Mouse (Mus musculus): ENCODE data around the gene Ppp5c.
A peak's percentile ranks its signal among the peaks of the same experiment; 100 is the strongest.

Ppp5c gene

GRCm38 (mm10) chr7:17011909-17012590, 15.7 kb downstream of the Ppp5c start:
- DNase-seq: no peak

DNA sequence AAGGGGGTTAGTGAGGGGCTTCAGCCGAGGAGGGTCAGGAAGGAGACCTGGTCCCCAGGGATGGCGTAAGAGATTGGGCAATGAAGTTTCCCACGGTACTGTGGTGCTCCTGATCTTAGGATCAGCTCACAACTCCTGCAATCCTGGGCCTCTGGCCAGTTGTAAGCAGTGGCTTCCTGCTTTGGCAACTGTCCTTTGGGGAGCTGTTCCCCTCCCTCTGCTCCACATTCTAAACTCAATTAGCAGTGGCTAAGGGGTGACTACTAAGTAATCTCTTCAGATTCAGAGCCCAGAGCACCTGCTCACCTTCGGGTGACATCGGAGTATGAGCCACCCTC, 17.7 kb downstream of the Ppp5c start:
- DNase-seq: no peak

GRCm38 (mm10) chr7:17009326-17010009, 18.3 kb downstream of the Ppp5c start:
- DNase-seq: no peak

GRCm38 (mm10) chr7:17007300-17007699, 20.4 kb downstream of the Ppp5c start:
- no peak for DNase-seq

DNA sequence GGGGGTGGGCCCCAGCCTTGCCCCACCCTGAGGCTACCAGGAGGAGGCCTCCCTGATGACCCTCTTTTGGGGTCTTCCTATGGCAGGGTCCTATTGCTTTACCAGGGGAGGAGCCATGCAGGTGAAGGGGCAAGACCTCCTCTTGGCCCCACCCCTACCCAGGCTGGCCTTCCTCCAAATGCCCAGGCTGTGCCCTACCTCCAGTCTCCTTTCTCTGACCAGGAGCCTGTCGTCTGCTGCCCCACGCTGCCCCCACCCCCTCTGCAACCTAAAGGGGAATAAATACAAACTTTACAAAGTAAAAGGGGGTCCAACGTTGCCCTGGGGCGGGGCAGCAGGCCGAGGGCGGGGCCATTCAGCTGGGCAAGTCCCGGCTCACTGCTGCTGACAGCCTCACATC, 23.0 kb downstream of the Ppp5c start:
- DNase-seq: no peak

GRCm38 (mm10) chr7:17003230-17003960, 24.3 kb downstream of the Ppp5c start:
- DNase-seq: no peak

DNA sequence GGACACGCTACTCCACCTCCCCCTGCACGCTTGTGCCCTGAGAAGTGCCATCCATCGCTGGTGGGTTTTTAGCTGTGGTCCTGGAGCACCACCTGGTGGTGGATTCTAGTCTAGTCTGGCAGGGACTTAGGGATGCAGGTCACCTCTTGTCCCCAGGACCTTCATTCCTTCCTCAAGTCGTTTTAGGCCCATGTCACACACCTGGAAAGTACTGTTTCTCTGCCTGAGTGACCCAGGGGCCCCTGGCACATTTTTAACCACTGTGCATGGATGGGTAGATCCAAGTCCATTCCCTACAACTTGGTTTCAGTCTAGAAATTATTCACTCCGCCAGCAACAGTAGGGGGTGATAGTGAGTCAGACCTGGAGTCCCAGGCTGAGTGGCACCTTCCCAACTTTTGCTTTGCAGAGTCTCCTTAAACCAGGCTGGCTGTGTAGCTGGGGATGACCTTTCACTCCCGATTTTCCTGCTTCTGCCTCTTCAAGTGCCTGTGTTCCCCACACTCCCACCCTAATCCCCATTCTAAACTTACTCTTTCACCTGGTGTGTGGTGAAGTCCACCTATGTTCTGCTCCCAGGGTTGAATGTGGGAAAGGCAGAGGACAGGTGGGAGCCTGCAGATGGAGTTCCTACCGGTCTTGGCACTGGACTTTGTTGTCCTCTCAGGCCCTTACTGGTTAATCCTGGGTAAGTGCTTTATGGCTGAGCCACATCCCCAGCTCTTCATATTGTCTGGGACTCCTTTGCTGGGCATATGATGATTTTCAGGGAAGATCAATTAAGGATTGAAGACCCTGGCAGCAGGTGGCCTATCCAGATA, 25.1 kb downstream of the Ppp5c start:
- peak; percentile 87 for DNase-seq

DNA sequence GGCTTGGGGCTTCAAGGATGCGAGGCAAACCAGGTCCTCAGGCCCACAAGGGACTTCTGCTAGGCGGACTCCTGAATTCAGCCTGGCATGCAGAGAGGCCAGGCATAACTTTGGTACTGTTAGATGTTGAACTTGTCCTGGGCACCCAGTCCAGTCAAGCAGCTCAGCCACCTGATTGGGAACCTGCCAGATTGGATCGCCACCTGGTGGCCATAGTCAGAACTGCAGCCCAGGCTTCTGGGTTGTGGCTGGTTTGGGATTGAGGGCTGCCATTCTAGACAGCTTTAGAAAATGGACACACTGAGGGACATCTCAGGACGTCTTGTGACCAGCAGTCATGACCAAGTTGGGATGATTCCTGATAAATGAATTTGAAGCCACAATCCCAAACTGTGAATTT, 28.1 kb downstream of the Ppp5c start:
- DNase-seq: peak; percentile 91

DNA sequence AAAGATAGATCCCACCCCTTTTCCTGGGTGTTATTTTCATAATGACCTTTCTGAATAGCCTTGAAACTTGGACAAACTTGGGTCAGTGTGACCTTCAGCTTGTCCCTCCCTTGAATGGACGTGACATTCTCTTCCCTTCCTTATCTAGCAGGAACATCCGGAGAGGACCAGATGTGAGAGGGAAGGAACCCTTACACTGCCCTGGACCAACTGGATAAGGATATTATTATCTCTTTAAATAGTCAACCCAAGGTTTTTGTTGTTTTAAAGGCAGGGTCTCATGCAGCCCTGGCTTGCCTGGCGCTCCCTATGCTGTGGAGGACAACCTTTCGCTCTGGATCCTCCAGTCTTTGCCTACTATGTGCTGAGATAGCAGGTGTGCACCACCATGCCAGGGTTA, 28.5 kb downstream of the Ppp5c start:
- DNase-seq: no peak

- DNase-seq: no peak
Measured at GRCm38 (mm10) chr7:16995345-16995744, 32.4 kb downstream of the Ppp5c start.

- DNase-seq: no peak
Measured at GRCm38 (mm10) chr7:16994400-16994799, 33.3 kb downstream of the Ppp5c start.

DNA sequence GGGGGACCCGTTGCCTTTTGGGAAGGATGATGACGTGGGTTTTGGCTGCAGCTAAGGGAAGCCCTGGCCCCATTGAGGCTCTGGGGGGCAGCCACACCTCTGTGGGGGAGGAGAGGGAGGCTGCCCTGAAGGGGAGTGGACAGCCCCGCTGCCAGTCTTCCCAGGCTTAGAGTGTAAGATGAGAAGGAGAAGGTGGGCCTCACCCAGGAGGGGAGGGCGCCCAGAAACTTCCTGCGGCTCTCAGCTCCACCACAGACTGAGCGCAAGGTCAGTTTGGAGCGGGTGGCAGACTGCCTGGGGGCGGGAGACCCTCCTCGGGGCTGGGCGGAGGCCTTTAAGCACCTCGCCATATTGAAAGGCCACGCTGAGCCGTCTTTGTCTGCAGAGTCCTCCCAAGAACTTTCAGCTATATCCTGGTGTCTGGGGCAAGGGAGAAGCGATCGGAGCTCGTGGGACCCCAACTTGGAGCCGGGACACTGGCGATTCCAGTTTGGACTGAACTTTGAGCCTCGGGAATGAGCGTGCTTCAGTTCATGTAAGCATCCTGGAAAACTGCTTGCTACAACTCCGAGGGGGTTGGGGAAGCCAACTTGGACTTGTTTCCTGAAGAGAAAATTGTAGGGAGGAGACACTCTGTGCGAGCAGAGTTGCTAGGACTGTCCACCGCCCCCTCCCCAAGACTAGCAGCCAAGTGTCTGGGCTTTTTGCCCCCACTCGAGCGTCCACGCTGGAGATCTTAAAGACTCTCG, 33.9 kb downstream of the Ppp5c start:
- DNase-seq: peak; percentile 75

- no peak for DNase-seq
Measured at GRCm38 (mm10) chr7:16992451-16992807, 35.3 kb downstream of the Ppp5c start, which contains the start of gene Ccdc8. TSS of gene Ccdc8 (plus strand) at chr7:16992708.

DNA sequence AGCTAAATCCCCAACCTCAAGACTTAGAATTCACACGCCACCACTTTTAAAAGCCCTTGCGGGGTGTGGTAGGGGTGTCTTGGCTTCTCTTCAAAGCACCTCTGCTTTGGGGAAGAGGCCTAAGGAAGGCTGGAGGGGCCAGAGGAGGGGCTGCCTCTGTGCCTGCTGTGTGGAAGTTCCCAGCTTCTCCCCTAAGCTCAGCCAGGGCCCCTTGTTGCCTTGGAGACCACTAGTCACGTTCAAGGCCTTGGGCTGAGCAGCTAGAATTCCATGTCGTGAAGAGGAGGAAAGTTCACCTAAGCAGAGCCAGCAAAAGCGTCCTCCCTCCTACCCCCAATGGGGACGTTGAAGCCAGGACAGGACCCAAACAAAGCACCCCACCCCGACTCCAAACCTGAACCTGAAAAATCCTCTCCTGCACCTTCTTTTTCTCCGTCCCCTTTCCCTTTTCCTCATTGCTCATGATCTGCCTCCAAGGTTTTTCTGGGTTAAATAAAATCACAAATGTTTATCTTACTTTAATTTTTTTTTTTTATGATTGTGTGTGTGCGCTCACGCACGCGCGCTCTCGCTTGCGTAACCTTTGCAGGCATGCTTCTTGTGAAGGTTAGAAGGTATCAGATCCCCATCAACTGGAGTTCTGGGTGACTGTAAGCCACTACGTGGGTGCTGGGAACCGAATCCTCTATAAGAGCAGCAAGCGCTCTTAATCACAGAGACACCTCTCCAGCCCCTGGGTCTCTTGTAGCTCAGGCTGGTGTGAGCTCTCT, 35.9 kb downstream of the Ppp5c start:
- DNase-seq: no peak

GRCm38 (mm10) chr7:16990006-16990744, 37.5 kb downstream of the Ppp5c start:
- peak; percentile 23 for DNase-seq

DNA sequence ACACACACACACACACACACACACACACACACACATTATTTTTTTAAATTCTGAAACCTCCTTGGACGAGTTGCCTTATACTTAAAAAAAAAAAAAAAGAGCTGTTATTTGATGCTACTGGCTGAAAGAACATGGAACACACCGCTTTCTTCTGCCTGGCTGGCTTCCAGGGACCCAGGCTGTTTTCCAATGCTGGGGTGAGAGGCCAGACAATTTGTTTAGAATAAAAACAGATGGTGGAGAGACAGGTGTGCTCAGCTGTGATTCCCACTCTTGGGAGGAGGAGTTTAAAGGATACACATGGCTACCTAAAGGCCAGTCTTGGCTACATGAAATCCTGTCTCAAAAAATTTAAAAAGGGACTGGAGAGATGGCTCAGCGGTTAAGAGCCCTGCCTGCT, 39.3 kb downstream of the Ppp5c start:
- peak; percentile 73 for DNase-seq

- no peak for DNase-seq
Measured at GRCm38 (mm10) chr7:16987541-16988149, 40.1 kb downstream of the Ppp5c start.

DNA sequence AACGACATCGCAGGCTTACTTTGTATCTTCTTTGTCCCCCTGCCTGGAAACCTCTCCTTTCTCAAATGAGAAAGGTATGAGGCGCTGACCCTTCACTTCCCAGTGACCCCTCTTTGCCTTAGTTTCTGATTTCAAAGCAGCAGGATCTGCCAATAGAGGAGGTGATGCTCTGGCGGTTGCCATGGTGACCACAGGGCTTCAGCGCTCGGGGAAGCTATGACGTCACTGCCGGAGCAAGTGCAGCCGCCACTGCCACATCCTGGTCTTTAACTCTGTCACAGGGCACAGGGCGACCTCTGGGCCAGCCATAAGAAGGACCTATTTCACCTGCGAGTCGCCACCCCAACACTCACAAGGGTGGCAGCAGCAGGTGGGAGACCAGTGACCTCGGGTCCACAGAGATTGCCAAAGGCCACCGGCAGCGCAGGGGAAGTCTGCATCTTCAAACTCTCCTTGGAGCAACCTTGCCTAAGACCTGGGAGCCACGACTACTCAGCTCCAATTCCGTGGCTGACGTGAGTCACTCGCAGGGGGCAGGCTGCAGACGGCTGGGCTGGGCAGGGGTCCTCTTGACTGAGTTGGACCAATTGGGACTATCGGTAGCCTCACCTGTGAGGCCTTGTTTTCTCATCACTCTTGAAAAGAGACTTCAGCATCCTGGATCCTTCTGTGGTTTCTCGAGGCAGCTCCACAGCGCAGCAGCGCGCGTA, 44.7 kb downstream of the Ppp5c start, which contains the start of gene Gm42372:
Gm42372 (plus strand) TSS at position 228 of the 710 bp plus-strand sequence.
- peak; percentile 41 for DNase-seq

- peak; percentile 50 for DNase-seq
Measured at GRCm38 (mm10) chr7:16980348-16980747, 47.4 kb downstream of the Ppp5c start.

DNA sequence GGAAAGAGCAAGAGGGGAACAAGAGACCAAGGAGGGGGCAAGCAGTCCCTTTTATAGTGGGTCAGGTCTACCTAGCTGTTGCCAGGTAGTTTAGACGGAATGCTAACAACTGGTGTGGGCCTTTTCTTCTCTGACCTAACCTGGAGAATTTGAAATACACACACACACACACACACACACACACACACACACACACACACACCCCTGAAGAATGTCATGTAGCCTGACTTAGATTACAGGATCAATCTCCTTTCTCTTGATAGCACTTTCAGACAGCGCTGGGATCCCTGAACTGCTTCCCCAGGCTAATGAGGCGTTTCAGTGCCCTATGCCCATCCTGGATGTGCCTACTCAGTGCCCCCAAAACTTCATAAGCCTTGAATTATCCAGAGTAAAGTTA, 49.1 kb downstream of the Ppp5c start:
- no peak for DNase-seq

All from lung, postnatal 14 days (tissue).